Mouse (Mus musculus) lung, embryonic 14.5 days (tissue): ENCODE measurements at regions not wholly inside any gene's neighbourhood (a gene's known extent, or its start where the extent isn't known, plus 50 kb on each side); places are given as distances from the start of the nearest gene placed in this dataset.

ENCODE experiments used
- ATAC-seq: fragments of 200-750 bp; cut with Nextera tagmentation; 2 replicates; pipeline ENCODE4 v1.8.0; 2017; ENCODE audit warnings: mild to moderate bottlenecking, moderate TSS enrichment, moderate library complexity; ENCODE audit not compliant: insufficient read depth
- DNase-seq: peaks from one replicate; pipeline ENCODE4 v3.0.0-alpha.2; 2015
- H3K27ac ChIP-seq: fragments of 300-500 bp; sonication (generic); 2 replicates; pipeline ENCODE4 v1.5.1; 2014; ENCODE audit warnings: low read depth, mild to moderate bottlenecking, moderate library complexity
- H3K27me3 ChIP-seq: fragments of 300-500 bp; sonication (generic); 2 replicates; pipeline ENCODE4 v1.6.1; 2014; ENCODE audit warnings: low read length, control low read depth; ENCODE audit not compliant: insufficient read depth
- H3K36me3 ChIP-seq: fragments of 300-500 bp; sonication (generic); 2 replicates; pipeline ENCODE4 v1.6.1; 2014; ENCODE audit warnings: control low read depth; ENCODE audit not compliant: insufficient read depth
- H3K4me1 ChIP-seq: fragments of 300-500 bp; sonication (generic); 2 replicates; pipeline ENCODE4 v1.6.1; 2014; ENCODE audit warnings: antibody characterized with exemption, control low read depth; ENCODE audit not compliant: insufficient read depth
- H3K4me2 ChIP-seq: fragments of 300-500 bp; sonication (generic); 2 replicates; pipeline ENCODE4 v1.6.1; 2014; ENCODE audit warnings: mild to moderate bottlenecking
- H3K4me3 ChIP-seq: fragments of 300-500 bp; sonication (generic); 2 replicates; pipeline ENCODE4 v1.5.1; 2014; ENCODE audit warnings: low read depth, low read length
- H3K9ac ChIP-seq: fragments of 300-500 bp; sonication (generic); 2 replicates; pipeline ENCODE4 v1.6.1; 2014
- H3K9me3 ChIP-seq: fragments of 300-500 bp; sonication (generic); 2 replicates; pipeline ENCODE4 v1.6.1; 2016; ENCODE audit warnings: low read depth, low read length, control low read depth
- CTCF ChIP-seq: IDR thresholded peaks from 2 replicates; pipeline ENCODE4 v1.5.1; 2016; ENCODE audit warnings: antibody characterized with exemption, low read depth
- WGBS: fragments of 180-500 bp; shearing (Covaris S2); extraction: QIAGEN DNeasy Blood & Tissue Kit; methylation state at CpG from one replicate; pipeline ENCODE4 v1.1.7; 2014; 5-methylcytosine and 5-hydroxymethylcytosine counted together

DNA sequence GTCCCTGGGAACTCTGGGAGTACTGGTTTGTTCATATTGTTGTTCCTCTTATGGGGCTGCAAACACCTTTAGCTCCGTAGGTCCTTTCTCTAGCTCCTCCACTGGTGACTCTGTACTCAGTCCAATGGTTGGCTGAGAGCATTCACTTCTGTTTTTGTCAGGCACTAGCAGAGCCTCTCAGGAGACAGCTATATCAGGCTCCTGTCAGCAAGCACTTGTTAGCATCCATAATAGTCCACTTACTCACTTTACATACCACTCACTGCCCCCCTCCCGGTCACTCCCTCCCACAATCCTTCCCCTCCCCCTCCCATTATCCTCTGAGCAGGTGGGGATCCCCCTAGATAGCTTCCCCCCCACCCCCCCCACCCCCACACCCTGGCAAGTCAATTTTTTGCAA is 57.3 kb upstream of the Shcbp1 start:
- H3K27ac ChIP-seq = peak overlapping the region; percentile 65; the same call in 1 of the 2 replicates
- peak; percentile 58; the same call in 1 of the 2 replicates for ATAC-seq
- WGBS = 50% methylated on average over 2 of the region's 2 CpGs
- no peak overlapping the region for H3K4me2 ChIP-seq
- H3K4me3 ChIP-seq = no peak overlapping the region
- no peak for TF ChIP-seq CTCF
- no peaks in the 10 kb centered on the region for H3K9me3 ChIP-seq
- H3K9ac ChIP-seq = no peak overlapping the region
- no peaks in the 10 kb centered on the region for H3K4me1 ChIP-seq
- H3K36me3 ChIP-seq = no peaks in the 10 kb centered on the region
- no peak for DNase-seq
- H3K27me3 ChIP-seq = no peaks in the 10 kb centered on the region
